Mouse (Mus musculus) T-helper 2 cell (primary cell): ENCODE measurements around the gene Pik3c2a.

Experiments
- in situ Hi-C: fragments of 300-600 bp; cut with MboI, MseI; formaldehyde crosslinking; loops from one replicate; pipeline ENCODE4 v1.15.1; 2025; ENCODE audit warnings: high pct_unique_total_duplicates

Pik3c2a gene

GRCm38 (mm10) chr7:116443004-116443696, at the start of gene Pik3c2a:
Pik3c2a (minus strand) TSS chr7:116443449.
- in situ Hi-C loops: no loop called here

GRCm38 (mm10) chr7:116491113-116491512, 47.9 kb upstream of the Pik3c2a start:
- in situ Hi-C loops: loop anchor here (25.0 kb wide), 1 partner anchor 1621 kb away; the partner anchor contains the start of gene Rps15a

- in situ Hi-C loops: loop anchor here (25.0 kb wide), 1 partner anchor 1627 kb away; the partner anchor contains the start of gene Rps15a
Observed at GRCm38 (mm10) chr7:116485062-116485601, 41.9 kb upstream of the Pik3c2a start.

- in situ Hi-C loops: loop anchor here (25.0 kb wide), 1 partner anchor 1628 kb away; the partner anchor contains the start of gene Rps15a
Observed at GRCm38 (mm10) chr7:116484213-116484612, 41.0 kb upstream of the Pik3c2a start.

GRCm38 (mm10) chr7:116483782-116484181, 40.5 kb upstream of the Pik3c2a start:
- in situ Hi-C loops: loop anchor here (25.0 kb wide), 1 partner anchor 1629 kb away; the partner anchor contains the start of gene Rps15a

- in situ Hi-C loops: loop anchor here (25.0 kb wide), 1 partner anchor 1629 kb away; the partner anchor contains the start of gene Rps15a
Observed at GRCm38 (mm10) chr7:116483106-116483505, 39.9 kb upstream of the Pik3c2a start.

GRCm38 (mm10) chr7:116476264-116476663, 33.0 kb upstream of the Pik3c2a start:
- in situ Hi-C loops: loop anchor here (25.0 kb wide), 1 partner anchor 1636 kb away; the partner anchor contains the start of gene Rps15a

GRCm38 (mm10) chr7:116475836-116476235, 32.6 kb upstream of the Pik3c2a start:
- in situ Hi-C loops: loop anchor here (25.0 kb wide), 1 partner anchor 1636 kb away; the partner anchor contains the start of gene Rps15a

- in situ Hi-C loops: no loop called here
Observed at GRCm38 (mm10) chr7:116462114-116462513, 18.9 kb upstream of the Pik3c2a start.

- in situ Hi-C loops: loop anchor here (5.0 kb wide), 1 partner anchor 38 kb away; no protein-coding TSS in a partner anchor
Observed at GRCm38 (mm10) chr7:116458985-116459441, 15.8 kb upstream of the Pik3c2a start.

GRCm38 (mm10) chr7:116457391-116457790, 14.1 kb upstream of the Pik3c2a start:
- in situ Hi-C loops: loop anchor here (5.0 kb wide), 1 partner anchor 40 kb away; no protein-coding TSS in a partner anchor

- in situ Hi-C loops: loop anchor here (5.0 kb wide), 1 partner anchor 40 kb away; no protein-coding TSS in a partner anchor
Observed at GRCm38 (mm10) chr7:116456964-116457363, 13.7 kb upstream of the Pik3c2a start.

GRCm38 (mm10) chr7:116446645-116447044, 3.4 kb upstream of the Pik3c2a start:
- in situ Hi-C loops: no loop called here

GRCm38 (mm10) chr7:116444326-116444809, 1.1 kb upstream of the Pik3c2a start:
- in situ Hi-C loops: no loop called here

GRCm38 (mm10) chr7:116443697-116444325, 562 bp upstream of the Pik3c2a start:
- in situ Hi-C loops: no loop called here

GRCm38 (mm10) chr7:116442226-116442625, 1.0 kb downstream of the Pik3c2a start:
- in situ Hi-C loops: no loop called here

- in situ Hi-C loops: no loop called here
Observed at GRCm38 (mm10) chr7:116441346-116441745, 1.9 kb downstream of the Pik3c2a start.

GRCm38 (mm10) chr7:116431661-116432060, 11.6 kb downstream of the Pik3c2a start:
- in situ Hi-C loops: no loop called here

GRCm38 (mm10) chr7:116430926-116431325, 12.3 kb downstream of the Pik3c2a start:
- in situ Hi-C loops: no loop called here

GRCm38 (mm10) chr7:116427206-116427605, 16.0 kb downstream of the Pik3c2a start:
- in situ Hi-C loops: no loop called here

- in situ Hi-C loops: no loop called here
Observed at GRCm38 (mm10) chr7:116425771-116426170, 17.5 kb downstream of the Pik3c2a start.

GRCm38 (mm10) chr7:116421081-116421480, 22.2 kb downstream of the Pik3c2a start:
- in situ Hi-C loops: no loop called here
